Mouse (Mus musculus) liver, embryonic 14.5 days (tissue): ENCODE results near the gene Sema3c.

Source experiments
- CTCF ChIP-seq: IDR thresholded peaks from 2 replicates; pipeline ENCODE4 v1.5.1; 2016; ENCODE audit warnings: antibody characterized with exemption, low read depth, control low read depth
- EP300 ChIP-seq: IDR thresholded peaks from 2 replicates; pipeline ENCODE4 v1.6.1; 2016; ENCODE audit warnings: antibody characterized with exemption, low read depth

- no peak for TF ChIP-seq CTCF
- TF ChIP-seq EP300, result no peak
Measured at GRCm38 (mm10) chr5:17671356-17671755, 97.3 kb downstream of the Sema3c start.
